Mouse (Mus musculus) naive thymus-derived CD4-positive, alpha-beta T cell, adult 2 months (primary cell): ENCODE measurements around the gene Prpf8.

Source experiments
- DNase-seq: peaks from one replicate; pipeline ENCODE4 v3.0.0-alpha.2; 2011; ENCODE audit warnings: low read depth

Prpf8 gene

GRCm38 (mm10) chr11:75459751-75460102 lies 26.9 kb upstream of the Prpf8 start:
- no peak for DNase-seq

DNA sequence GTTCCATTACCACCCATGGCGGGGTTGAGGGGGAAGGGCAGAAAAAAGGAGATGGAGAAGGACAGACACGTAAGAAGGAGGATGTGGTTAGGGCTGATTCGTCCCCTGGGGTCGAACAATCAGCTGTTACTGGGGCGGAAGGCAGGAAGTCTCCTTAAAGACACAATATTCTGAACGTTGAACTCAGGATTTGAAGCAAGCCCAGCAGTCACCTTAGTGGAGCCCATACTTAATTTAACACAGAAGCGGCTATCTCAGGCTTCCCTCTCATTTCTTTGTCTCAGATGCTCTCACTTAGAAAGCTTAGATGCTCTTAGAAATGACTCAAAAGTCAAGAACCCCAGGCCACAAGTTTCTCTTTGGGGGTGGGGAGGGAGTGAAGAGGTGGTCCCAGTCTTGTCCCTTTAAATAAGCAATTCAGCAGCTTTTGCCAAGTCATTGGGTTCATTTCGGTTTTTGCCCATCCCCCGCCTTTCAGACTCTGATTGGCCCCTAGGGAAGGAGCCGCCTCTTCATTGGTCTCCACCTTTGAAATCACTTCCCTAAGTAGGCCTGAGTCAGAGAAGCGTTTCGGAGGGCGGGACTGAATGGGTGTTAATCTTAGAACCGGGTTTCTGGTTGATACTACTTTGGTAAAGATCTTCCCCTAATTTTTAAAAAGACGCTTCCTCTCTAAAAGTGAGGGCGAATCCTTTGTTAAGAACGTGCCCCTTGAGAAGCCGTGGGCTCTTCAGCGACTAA lies 26.3 kb upstream of the Prpf8 start:
- DNase-seq = peak; percentile 82

GRCm38 (mm10) chr11:75460844-75461742 lies 25.5 kb upstream of the Prpf8 start, which contains the start of gene Tlcd2:
TSS of gene Tlcd2 (plus strand) at chr11:75461715.
- peak; percentile 99 for DNase-seq

DNA sequence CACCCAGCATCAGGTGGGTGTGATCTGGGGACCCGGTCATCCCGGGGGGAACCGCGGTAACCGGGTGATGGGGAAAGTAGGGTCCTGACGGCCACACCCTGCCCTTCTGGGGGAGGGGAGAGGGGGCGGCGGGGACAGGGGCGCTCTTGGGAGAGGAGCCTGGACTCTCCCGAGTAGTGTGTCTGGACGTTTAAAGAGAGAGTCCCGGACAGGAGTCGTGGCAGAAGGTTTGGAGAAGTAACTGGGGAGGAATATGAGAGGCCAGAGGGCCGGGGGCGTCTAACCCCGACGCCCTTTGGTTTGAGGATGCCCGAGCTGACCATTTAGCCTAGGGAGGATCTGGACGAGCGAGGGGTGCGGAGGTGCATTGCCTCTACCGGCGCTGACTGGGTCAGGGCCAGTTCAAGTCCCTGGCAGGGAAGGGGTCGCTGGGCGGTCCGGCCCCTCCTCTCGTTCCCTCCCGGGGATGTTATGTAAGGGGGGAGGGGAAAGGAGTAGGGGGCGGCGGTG lies 24.8 kb upstream of the Prpf8 start:
- no peak for DNase-seq

DNA sequence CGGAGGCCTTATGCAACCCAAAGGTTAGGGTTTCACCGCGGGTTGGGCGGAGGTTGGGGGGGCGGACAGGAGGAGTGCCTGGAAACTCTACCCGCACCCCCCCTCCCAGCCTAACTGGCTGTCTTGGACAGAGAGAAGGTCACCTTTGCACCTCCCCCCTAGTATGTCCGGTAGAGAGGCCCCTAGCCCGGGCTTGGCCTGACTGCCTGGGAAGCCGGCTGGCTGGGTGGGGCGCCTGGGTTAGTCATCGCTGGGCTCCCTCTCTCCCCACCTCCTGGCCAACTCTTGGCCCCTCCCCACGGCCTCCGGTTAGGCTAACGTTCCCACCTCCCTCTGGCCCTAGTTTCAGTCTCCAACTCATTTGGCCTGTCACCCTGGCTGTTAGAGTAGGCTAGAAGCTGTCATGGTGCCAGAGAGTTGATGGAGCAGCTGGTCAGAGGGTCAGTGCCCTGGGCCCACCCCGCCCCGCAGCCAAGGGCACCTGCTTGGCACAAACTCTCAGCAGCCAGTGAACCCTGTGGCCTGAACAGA lies 24.3 kb upstream of the Prpf8 start:
- peak; percentile 53 for DNase-seq

GRCm38 (mm10) chr11:75462865-75463336 lies 23.7 kb upstream of the Prpf8 start:
- peak; percentile 28 for DNase-seq

DNA sequence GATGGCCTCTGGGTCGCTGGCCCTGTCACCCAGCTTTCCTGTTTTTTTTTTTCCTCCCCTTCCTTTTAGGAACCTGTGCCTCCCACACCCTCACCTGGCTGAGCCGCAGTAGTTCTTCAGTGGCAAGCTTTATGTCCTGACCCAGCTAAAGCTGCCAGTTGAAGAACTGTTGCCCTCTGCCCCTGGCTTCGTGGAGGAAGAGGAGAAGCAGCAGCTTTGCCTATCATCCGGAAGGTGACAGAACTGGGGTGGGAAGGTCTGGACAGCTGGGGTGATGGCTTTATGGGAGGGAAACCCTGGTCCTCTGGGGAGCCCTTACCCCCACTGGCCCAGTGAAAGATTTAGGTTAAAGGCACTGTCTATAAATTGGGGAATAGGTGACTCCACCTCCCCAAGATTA lies 23.0 kb upstream of the Prpf8 start:
- DNase-seq = no peak

DNA sequence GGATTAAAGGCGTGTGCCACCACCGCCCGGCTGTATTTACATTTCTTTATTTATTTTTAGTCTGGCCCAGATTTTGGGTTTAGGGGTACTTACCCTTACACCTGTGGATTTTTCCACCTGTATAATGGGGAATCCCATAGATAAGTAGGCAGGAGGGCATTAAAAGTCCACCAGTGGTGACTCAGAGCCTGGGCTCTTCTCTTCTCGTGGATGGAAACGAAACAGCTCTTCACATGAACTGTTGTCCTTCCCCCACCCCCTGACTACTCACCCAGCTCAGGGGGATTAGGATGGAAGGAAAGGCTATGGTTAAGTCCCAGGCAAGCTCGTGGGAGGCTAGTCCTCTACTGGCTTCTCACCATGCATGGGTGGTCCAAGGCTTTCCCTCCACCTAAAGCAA lies 22.2 kb upstream of the Prpf8 start:
- no peak for DNase-seq

DNA sequence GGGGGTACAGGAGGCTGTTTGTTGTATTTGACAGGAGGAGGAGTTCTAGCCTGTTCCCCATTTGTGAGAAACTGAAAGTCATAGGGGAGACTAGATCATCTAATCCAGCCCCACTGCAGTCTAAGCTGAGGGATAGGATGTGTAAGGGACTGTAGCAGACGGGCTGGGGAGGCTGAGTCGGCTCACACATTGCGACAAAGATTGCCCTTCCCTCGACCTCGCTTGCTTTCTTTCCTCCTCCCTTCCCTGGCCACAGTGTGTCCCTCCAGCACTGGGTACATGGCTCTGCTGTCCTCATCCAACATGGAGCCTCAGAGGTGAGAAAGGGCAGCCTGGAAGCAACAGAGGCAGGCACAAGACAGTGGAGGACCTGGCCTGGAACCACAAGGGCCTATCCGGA lies 21.6 kb upstream of the Prpf8 start:
- no peak for DNase-seq

DNA sequence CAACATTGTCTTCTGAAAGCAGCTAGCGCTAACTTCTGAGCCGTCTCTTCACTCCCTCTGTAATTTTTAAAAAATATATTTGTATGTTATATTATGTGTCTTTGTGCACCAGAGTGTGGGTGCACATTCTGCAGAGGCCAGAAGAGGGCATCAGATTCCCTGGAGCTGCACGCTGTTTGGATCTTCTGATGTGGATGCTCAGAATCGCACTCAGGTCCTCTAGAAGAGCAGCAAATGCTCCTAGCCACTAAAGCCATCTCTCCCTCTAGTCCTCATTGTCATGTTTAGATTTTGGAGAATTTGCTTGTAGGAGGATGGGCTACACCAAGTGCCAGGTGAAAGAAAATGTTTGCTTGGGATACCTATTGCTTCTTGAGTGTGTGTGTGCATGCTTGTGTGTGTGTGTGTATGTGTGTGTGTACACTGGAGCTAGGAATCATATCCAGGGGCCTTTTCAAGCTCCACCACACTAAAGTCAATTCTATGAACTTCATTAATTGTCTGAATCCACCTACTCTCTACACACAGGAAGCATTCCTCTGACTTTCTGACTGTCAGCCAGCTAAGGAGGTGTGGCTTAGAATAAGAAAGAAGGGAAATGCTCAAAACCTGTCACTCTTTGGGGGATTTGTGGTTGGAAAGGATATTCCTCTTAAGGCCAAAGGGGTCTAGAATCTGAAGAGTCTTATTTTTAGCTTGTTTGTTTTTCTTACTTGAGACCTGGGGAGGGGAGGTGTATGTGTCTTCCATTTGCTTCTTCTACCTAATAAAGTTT lies 19.7 kb upstream of the Prpf8 start:
- DNase-seq = peak; percentile 47

GRCm38 (mm10) chr11:75467512-75468215 lies 19.0 kb upstream of the Prpf8 start:
- peak; percentile 35 for DNase-seq

DNA sequence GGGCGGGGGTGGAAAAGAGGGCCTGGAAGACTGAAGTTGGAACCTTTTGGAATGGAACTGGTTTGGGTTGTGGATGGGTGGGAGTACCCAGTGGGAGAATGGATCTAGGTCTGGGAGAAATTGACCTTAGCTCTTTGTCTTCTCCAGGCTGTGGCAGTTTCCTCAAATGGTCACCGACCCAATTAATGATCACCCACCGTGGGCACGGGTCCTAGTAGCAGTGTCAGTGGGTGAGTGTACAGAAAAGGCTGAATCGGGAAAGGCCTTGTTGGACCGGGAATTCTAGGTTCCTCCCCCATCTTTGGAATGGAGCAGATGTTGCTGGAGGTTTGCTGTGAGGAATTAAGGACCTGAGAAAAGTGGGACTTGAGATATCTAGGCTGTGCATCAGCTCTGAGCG lies 18.2 kb upstream of the Prpf8 start:
- no peak for DNase-seq

DNA sequence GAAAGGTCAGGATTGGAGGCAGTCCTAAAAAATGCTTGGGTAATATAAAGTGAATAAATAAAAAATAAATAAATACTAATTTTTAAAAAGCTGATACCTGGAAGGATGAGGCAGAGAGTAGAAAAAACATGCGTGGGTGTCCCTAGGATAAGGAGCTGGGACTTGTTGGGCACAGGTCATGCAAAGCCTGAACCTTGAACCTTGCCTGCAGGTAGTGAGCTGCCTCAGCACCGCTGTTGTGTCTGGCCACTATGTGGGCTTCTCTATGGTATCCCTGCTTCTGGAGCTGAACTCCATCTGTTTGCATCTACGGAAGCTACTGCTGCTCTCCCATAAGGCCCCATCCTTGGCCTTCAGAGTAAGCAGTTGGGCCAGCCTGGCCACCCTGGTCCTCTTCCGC lies 17.4 kb upstream of the Prpf8 start:
- no peak for DNase-seq

DNA sequence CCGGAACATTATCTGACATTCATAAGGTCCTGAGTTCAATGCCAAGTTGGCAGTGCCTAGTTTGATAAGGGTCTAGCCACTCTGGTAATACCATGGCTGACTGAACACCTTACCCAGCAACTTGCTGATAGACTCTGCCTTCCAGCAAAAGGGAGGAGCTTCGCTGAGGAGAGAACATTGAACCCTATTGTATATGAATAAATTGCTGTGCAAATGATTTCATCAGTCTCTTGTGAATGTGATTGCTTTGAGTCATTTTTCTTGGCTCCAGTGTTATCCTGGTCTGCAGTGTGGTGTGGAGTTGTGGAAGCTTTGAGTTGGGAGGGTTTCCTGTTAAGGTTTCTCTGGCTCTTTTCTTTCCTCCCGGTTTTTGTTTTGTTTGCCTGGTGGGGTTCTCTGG lies 15.9 kb upstream of the Prpf8 start:
- DNase-seq = no peak

DNA sequence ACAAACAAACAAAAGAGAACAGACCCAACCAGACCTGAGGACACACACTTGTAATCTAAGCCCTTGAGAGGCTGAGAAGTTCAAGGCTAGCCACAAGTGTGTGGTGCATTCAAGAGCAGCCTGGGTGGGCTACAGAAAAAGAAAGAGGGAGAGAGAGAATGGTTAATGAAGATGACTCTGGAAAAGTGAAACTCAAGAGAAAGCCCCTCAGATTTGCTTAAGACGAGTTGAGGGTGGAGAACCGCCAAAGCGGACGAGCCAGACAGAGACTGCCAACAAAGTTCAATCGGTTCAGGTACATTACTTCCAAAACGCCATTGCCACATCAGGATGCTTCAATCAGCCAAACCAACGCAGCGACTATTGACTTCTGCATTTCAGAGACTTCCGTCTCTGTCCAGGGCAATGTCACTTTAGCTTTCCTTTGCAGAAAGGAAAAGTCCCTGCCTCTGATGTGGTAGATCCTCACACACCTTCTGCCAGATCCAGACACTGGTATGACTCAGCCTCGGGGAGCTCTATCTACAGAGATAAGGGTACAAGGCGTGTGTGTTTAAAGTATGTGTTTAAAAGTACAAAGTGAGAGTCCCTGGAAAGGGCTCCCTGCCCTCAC lies 14.0 kb upstream of the Prpf8 start:
- DNase-seq = peak; percentile 71

DNA sequence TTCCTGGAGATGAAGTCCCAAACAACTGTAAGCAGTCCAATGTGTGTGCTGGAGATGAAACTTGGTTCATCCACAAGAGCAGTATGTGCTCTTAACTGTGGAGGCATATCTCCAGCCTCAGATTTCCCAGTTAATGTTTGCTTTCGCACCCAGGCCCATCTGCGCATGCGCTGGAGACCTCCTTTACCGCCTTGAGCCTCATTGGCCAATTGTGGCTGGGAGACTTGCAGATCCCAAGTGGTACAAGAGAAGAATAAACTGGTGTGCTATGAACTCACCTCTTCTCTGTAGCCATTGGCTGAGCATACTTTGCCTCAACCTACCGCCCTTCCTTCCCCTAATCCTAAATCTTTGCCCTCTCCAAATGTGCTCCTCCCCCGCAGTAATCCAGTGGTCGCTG lies 13.2 kb upstream of the Prpf8 start:
- no peak for DNase-seq

DNA sequence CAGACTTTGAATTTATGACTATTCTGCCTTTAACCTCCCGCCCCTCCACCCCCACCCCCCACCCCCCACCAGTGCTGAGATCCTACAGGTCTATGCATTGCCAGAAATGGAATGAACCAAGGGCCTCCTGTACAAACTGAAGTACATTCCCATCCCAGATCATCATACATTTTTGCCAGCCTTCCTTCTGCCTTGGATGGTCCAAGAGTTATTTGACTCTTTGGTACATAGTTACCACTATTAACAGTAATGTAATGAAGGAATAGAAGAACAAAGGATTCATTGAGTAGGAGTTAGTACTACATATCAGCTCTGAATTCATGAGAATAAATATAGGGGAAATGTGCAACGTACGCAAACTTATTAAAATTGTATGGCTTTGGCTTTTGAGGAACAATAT lies 424 bp upstream of the Prpf8 start:
- no peak for DNase-seq

DNA sequence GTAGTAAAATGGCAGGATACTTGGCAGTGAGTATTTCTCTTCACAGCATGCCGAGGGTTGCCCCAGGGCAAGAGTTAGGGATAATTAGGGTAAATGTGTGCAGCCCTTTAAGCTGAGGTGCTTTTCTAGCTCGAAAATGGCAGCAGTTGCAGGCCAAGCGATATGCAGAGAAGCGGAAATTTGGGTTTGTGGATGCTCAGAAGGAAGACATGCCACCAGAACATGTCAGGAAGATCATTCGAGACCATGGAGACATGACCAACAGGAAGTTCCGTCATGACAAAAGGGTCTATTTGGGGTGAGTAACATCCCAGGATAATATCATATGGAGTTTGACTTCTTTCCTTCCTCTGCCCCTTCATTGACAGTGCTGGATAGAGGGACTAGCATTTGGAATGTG lies 880 bp downstream of the Prpf8 start:
- DNase-seq = no peak

DNA sequence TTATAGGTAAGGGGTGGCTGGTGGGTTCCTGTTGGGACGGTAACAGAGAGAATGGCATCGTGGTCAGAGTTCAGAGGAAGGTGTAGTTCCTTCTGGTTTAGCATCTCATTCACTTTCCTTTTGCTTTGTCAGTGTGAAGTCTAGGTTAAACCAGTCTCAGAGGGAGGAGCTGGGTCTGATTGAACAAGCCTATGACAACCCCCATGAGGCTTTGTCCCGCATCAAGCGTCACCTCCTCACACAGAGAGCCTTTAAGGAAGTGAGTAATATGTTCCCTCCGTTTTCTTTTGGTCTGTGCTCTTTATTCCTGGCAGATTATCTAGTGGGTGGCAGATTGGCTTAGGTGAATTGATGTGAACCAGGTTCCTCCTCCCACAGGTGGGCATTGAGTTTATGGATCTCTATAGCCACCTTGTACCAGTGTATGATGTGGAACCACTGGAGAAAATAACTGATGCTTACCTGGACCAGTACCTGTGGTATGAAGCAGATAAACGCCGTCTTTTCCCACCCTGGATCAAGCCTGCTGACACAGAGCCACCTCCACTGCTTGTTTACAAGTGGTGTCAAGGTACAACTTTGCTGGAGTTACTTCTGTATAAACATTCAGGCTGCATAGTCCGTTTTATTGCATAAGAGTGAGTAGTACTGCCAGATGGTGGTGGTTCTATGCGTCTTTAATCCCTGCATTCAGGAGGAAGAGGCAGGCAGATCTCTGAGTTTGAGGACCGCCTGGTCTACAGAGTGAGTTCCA lies 7.9 kb downstream of the Prpf8 start:
- DNase-seq = no peak

DNA sequence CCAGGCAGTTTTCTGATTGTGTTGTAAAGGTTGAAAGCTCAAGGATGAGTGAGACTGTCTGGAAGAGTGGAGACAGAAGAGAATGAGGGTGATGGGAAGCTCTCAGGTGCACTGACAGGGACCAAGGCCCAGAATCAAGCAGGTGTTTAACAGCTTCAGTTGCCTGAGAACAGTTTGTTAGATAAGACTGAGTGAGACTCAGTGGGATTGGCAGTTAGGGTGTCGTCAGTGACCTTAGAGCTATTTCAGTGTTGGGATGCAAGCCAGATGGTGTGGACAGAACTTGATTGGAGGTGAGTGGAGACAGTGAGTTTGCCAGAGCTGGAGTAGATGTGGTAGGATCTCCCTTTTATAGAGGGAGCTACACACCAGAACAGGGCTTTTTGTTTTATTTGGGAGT lies 11.5 kb downstream of the Prpf8 start:
- DNase-seq = no peak
